Mouse (Mus musculus) embryonic fibroblast, embryonic 13.5 days (primary cell): ENCODE data around the gene Abcb5. TPM values are rescaled to one million over a fixed set of nuclear protein-coding genes. Genes with fewer than 3 reads are reported as not detected.

ENCODE experiments used
- H3K27ac ChIP-seq: 2 replicates; pipeline ENCODE4 v1.5.1; 2012; ENCODE audit warnings: low read length, control low read depth, inconsistent platforms; ENCODE audit not compliant: insufficient read depth
- H3K4me1 ChIP-seq: 2 replicates; pipeline ENCODE4 v1.6.1; 2011; ENCODE audit warnings: low read length; ENCODE audit not compliant: control insufficient read depth, insufficient read depth
- H3K4me3 ChIP-seq: 2 replicates; pipeline ENCODE4 v1.5.1; 2011; ENCODE audit warnings: mild to moderate bottlenecking, control low read depth, low read length; ENCODE audit not compliant: insufficient read depth
- CTCF ChIP-seq: IDR thresholded peaks from 2 replicates; pipeline ENCODE4 v1.5.1; 2011; ENCODE audit warnings: mild to moderate bottlenecking, control low read depth, low read length, moderate library complexity, borderline replicate concordance; ENCODE audit not compliant: insufficient read depth
- POLR2A ChIP-seq: IDR thresholded peaks from 2 replicates; pipeline ENCODE4 v1.6.1; 2011; ENCODE audit warnings: low read depth, mild to moderate bottlenecking, control low read depth, low read length, moderate library complexity
- polyA plus RNA-seq: library from polyadenylated mRNA; stranded (reverse); fragments of >200 nt; gene quantifications from 2 replicates; pipeline ENCODE4 v1.2.4, GENCODE M21; 2011; ENCODE audit warnings: low read depth; ENCODE audit not compliant: missing spikeins, insufficient read length

Abcb5 gene
- polyA plus RNA-seq, 1 experiment, result not detected

DNA sequence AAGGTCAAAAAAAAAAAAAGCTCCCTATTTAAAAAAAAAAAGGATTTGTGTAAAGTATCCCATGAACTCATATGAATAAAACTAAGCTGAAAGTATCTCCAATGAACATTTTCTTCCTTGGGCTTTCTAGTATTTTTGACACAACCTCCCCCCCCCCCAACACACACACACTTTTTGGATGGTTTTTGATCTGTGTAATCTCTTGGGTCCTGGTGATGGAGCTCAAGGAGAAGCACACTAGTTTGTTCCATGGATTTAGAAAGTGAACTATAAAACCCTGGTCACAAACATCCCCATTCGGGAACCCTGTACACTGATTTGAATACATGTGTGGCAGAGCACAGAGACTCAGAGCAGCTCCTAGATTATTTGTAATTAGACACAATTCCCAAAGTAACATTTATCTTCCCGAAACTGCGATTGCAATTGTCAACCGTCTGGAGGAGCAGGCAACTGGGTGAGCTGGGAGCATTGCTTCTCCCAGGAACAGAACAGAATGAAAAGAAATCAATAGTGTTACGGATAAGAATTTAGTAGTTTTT is 124.8 kb downstream of the Abcb5 start:
- TF ChIP-seq POLR2A (no peak), CTCF (no peak)
- Histone ChIP-seq H3K4me3 (no peak overlapping the region), H3K27ac (no peak overlapping the region), H3K4me1 (peaks cover 4% of the 10 kb centered on the region; the same call in 1 of the 2 replicates)

- no peak for TF ChIP-seq POLR2A
- no peak for TF ChIP-seq CTCF
- Histone ChIP-seq H3K4me1 (peaks cover 4% of the 10 kb centered on the region; the same call in 1 of the 2 replicates), H3K27ac (no peak overlapping the region), H3K4me3 (no peak overlapping the region)
Measured at GRCm38 (mm10) chr12:118840861-118841260, 125.4 kb downstream of the Abcb5 start.

GRCm38 (mm10) chr12:118840301-118840700 is 125.9 kb downstream of the Abcb5 start:
- H3K4me3 ChIP-seq, result no peak overlapping the region
- H3K27ac ChIP-seq, result no peak overlapping the region
- H3K4me1 ChIP-seq, result peaks cover 4% of the 10 kb centered on the region; the same call in 1 of the 2 replicates
- TF ChIP-seq POLR2A (no peak), CTCF (no peak)

DNA sequence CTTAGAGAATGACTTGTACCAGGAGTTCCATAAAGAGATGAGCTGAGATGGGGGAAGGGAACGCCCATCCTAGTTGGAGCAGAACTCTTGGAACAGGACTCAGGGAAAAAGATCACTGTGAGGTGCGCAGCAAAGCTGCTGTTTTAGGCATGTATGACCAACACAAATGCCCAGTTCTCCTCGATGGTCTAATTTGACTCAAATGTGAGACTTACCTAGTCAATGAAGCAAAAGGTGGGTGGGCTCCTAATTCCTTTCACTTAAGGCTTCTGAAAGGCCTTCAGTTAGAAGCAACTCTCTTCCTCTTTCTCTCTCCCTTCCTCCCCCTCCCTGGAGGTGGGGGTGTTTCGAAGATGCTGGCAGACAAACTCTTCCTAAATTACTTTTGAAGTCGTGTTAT is 126.8 kb downstream of the Abcb5 start:
- Histone ChIP-seq H3K27ac (no peak overlapping the region), H3K4me1 (peaks cover 4% of the 10 kb centered on the region; the same call in 1 of the 2 replicates), H3K4me3 (no peak overlapping the region)
- no peak for TF ChIP-seq CTCF
- no peak for TF ChIP-seq POLR2A

DNA sequence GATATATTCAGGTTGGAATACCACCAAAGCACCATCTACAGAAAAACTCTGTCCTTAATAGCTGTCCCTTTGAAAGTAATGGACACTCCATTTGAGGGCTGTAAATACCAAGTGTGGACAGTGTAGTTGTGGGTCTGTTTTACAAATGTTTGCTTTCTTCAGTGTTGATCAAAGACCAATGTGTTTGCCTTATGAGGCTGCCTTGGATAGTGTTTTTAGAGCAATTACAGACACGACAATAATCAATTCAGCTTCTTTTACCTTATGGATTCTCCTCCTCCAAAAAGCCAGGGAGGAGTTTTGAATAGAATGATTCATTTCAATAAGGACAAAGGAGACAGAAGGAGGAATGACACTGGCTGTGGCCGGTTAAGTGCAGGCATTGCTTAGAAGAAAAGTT is 128.0 kb downstream of the Abcb5 start:
- Histone ChIP-seq H3K4me3 (no peak overlapping the region), H3K27ac (no peak overlapping the region), H3K4me1 (peaks cover 4% of the 10 kb centered on the region; the same call in 1 of the 2 replicates)
- TF ChIP-seq CTCF, result no peak
- no peak for TF ChIP-seq POLR2A

DNA sequence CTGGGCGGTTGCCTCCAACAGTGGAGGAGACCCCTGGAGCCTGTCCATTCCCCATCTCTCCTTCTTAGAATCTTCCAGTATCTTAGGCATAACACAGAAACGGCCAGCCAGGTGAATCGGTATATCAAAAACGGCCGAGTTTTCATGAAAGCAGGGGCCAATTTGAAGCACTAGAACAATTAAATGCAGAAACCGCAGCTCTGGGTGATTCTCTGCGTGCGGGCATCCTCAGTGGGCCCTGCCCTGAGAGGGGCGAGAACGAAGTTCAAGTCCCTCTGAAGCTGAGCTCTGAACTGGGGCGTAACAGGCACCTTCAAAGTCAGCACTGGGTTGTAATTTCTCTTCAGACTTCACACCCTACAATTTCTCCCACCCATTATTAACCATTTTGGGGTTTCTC is 128.9 kb downstream of the Abcb5 start:
- TF ChIP-seq POLR2A (no peak), CTCF (no peak)
- peak overlapping the region; percentile 61 for H3K4me3 ChIP-seq
- peaks cover 4% of the 10 kb centered on the region; the same call in 1 of the 2 replicates for H3K4me1 ChIP-seq
- H3K27ac ChIP-seq, result no peak overlapping the region

DNA sequence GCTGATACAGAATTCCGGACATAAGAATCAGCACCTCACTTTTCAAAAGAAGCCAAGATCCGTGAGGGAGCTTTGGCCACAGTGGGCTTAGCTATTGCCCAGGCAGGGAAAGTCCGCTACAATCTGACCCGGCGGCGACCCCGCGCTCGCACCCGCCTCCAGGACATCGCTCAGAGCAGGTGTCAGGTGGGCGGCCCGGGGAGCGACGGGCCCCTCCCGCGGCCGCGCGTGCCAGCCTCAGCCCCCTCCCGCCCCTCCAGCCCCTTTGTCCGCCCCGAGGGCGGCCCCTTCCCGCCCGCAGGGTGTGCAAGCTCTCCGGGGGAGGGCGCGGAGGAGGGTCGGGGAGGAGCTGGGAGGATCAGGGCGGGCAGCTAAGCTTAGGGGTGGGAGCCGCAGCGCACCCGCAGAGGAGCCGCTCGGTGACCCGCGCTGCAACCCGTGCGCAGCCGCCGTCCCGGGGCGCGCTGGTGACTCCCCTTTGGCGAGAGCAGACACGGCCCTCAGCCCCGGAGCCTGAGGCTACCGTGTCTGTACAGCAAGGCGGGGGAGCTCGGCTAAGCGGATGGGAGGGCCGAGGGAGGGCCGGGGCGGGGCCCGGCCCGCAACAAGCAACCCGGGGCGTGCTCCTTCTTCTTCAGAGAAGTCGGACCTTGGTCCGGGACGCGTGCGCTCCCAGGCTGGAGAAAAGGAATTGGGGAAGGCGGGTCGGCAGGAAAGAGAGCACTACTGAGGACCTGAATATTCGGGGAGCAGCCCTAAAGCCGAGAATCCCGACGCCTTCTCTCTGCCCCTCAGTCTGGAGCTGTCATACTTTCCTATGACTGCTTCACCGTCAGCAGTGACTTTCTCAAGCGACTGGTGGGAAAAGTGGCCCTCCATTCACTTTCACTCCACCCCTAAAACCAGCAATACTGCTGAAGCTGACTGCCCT is 129.5 kb downstream of the Abcb5 start:
- TF ChIP-seq CTCF (no peak), POLR2A (no peak)
- H3K27ac ChIP-seq, result no peak overlapping the region
- H3K4me1 ChIP-seq, result peaks cover 4% of the 10 kb centered on the region; the same call in 1 of the 2 replicates
- peak overlapping the region; percentile 61 for H3K4me3 ChIP-seq

- Histone ChIP-seq H3K4me3 (no peak overlapping the region), H3K27ac (no peak overlapping the region), H3K4me1 (no peaks in the 10 kb centered on the region)
- no peak for TF ChIP-seq POLR2A
- no peak for TF ChIP-seq CTCF
Measured at GRCm38 (mm10) chr12:118829881-118830280, 136.3 kb downstream of the Abcb5 start.

Other genes with a start within 250 kb of the Abcb5 start
- not detected in 2 replicates for gene Sp8, start 120.1 kb downstream of the Abcb5 start, polyA plus RNA-seq